Mouse (Mus musculus): ENCODE data around the gene Gpr87.

Gpr87 gene

DNA sequence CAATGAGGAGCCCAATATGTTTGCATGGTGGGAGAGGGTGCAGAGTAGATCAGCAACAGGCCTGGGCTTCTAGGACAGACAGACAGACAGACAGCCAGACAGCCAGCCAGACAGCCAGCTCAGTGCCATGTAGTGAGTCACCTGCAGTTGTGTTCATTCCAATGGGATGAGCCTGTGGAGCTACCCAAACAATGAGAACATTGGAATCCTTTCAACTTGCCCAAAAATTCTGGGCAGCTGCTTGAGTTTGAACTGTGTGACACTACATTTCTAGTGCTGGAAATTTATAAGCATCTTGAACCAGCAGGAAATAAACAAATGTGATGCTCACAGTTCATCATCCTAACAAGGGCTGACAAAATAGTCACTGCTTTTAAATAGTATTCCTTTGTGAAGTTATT is 55.3 kb downstream of the Gpr87 start:
- DNase-seq (ENCODE audit: low read depth, low spot score) = no peak

- DNase-seq (ENCODE audit: low read depth, low spot score) = no peak
Measured at GRCm38 (mm10) chr3:59138946-59139468, 55.9 kb downstream of the Gpr87 start.

DNA sequence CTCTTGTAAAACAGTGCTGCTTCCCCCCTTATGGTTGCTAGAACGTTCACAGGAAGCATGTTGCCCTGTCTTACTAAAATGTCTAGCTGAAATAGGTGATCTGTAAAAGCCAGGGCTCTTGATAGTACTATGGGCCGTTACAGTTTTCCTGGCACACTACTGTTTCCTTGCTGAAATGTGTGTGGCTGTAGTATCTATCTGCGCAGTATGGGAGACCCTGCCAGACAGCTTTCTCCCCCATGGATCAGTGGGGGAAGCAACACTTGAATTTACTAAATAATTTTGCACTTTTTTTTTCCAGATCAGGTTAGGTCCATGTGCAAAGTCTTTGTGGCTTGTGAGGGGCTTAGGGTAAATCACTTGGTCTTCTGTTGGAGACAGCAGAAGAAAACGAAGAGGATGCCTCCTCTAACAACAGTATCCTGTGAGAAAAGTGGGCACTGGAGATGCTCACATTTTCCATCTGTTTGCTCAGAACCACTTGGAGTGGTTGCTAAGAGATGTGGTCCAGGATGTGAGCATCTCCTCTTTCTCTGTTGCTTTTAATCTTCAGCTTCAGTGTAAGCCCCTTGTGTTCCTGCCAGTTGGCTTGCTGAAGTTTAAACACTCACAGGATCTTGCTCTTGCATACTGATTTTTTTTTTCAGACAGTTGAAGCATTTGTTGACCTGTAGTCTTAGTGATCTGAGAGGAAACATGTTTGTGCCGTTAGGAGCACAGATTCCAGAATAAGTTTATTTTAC is 58.8 kb downstream of the Gpr87 start:
- DNase-seq (ENCODE audit: low read depth, low spot score) = no peak

GRCm38 (mm10) chr3:59133189-59133588 is 61.7 kb downstream of the Gpr87 start:
- no peak for DNase-seq (ENCODE audit: low read depth, low spot score)

GRCm38 (mm10) chr3:59131966-59132365 is 62.9 kb downstream of the Gpr87 start:
- DNase-seq (ENCODE audit: low read depth, low spot score) = no peak

DNA sequence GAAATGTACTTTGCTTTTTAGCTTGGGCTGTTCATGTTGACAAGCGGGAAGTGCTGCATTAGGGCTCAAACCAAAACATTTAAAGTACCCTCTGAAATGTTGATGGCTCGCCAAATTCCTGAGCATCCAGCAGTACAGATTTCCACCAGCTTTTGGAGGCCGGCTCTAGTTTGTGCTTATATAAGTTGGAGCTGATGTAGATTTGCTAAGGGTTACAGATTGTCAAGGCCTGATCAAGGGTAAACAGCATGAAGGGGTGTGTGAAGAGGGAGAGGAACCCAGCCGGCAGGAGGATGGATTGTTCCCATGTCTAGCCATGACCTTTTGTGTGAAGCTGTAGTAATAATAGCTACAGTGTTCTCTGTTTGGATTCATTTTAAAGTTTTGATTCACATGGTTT is 63.8 kb downstream of the Gpr87 start:
- no peak for DNase-seq (ENCODE audit: low read depth, low spot score)

DNA sequence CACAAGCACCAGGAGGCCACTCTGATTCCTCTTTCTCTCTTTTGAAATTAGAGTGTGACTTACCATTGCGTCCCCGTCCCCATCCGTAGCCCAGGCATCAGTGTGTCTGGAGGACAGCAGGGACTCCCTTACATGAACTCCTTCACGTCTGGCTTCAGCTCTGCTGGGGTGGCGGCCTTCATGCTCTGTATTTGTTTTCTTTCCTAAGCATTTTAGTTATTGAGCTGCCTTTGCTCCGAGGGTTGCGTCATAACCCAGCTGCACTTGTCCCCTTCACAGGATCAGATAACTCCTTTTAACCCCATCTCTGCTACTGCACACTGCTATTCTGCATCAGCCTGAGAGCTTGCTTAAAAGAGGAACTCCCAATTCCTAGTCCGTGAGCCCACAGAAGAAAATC is 64.5 kb downstream of the Gpr87 start:
- no peak for DNase-seq (ENCODE audit: low read depth, low spot score)

- DNase-seq (ENCODE audit: low read depth, low spot score) = no peak
Measured at GRCm38 (mm10) chr3:59129547-59129946, 65.4 kb downstream of the Gpr87 start.

Measured in forelimb bud, embryonic 11.5 days (tissue).